Mouse (Mus musculus) neural tube, embryonic 14.5 days (tissue): ENCODE data around the gene Sphk1. TPM values are rescaled to one million over a fixed set of nuclear protein-coding genes. Genes with fewer than 3 reads are reported as not detected.
A peak's percentile ranks its signal among the peaks of the same experiment; 100 is the strongest.

ENCODE experiments used
- ATAC-seq: fragments of 200-750 bp; cut with Nextera tagmentation; 2 replicates; pipeline ENCODE4 v1.8.0; 2017; ENCODE audit warnings: low read depth, mild to moderate bottlenecking, moderate TSS enrichment, moderate library complexity
- H3K27ac ChIP-seq: fragments of 300-500 bp; sonication (generic); 2 replicates; pipeline ENCODE4 v1.5.1; 2014; ENCODE audit warnings: low read depth, mild to moderate bottlenecking, control low read depth, low read length, moderate library complexity, mixed read lengths
- H3K27me3 ChIP-seq: fragments of 300-500 bp; sonication (generic); 2 replicates; pipeline ENCODE4 v1.6.1; 2014; ENCODE audit warnings: low read length; ENCODE audit not compliant: control insufficient read depth, insufficient read depth
- H3K36me3 ChIP-seq: fragments of 300-500 bp; sonication (generic); 2 replicates; pipeline ENCODE4 v1.6.1; 2014; ENCODE audit warnings: low read length, mixed read lengths; ENCODE audit not compliant: control insufficient read depth, insufficient read depth
- H3K4me1 ChIP-seq: fragments of 300-500 bp; sonication (generic); 2 replicates; pipeline ENCODE4 v1.6.1; 2014; ENCODE audit warnings: low read length; ENCODE audit not compliant: control insufficient read depth, insufficient read depth
- H3K4me2 ChIP-seq: fragments of 300-500 bp; sonication (generic); 2 replicates; pipeline ENCODE4 v1.6.1; 2014; ENCODE audit warnings: mild to moderate bottlenecking, low read depth, low read length, control low read depth
- H3K4me3 ChIP-seq: fragments of 300-500 bp; sonication (generic); 2 replicates; pipeline ENCODE4 v1.5.1; 2014; ENCODE audit warnings: low read depth, low read length, control low read depth, mixed read lengths
- H3K9ac ChIP-seq: fragments of 300-500 bp; sonication (generic); replicated peaks from 2 replicates; pipeline ENCODE4 v1.6.1; 2014; ENCODE audit warnings: low read depth, mild to moderate bottlenecking, control low read depth, low read length, mixed read lengths
- H3K9me3 ChIP-seq: fragments of 300-500 bp; sonication (generic); 2 replicates; pipeline ENCODE4 v1.6.1; 2016; ENCODE audit warnings: low read length; ENCODE audit not compliant: control insufficient read depth
- WGBS: fragments of 180-500 bp; shearing (Covaris S2); extraction: QIAGEN DNeasy Blood & Tissue Kit; methylation state at CpG from one replicate; pipeline ENCODE4 v1.1.7; 2014; 5-methylcytosine and 5-hydroxymethylcytosine counted together
- polyA plus RNA-seq: library from polyadenylated mRNA; unstranded; fragments of >200 nt; fragmentation: Nextera tagmentation; extraction: Ambion mirVana; gene quantifications from 2 replicates; pipeline ENCODE4 v1.2.1, GENCODE M21; 2014

Gene Sphk1
- polyA plus RNA-seq, 1 experiment from 2014 or later, result 0.54 TPM

DNA sequence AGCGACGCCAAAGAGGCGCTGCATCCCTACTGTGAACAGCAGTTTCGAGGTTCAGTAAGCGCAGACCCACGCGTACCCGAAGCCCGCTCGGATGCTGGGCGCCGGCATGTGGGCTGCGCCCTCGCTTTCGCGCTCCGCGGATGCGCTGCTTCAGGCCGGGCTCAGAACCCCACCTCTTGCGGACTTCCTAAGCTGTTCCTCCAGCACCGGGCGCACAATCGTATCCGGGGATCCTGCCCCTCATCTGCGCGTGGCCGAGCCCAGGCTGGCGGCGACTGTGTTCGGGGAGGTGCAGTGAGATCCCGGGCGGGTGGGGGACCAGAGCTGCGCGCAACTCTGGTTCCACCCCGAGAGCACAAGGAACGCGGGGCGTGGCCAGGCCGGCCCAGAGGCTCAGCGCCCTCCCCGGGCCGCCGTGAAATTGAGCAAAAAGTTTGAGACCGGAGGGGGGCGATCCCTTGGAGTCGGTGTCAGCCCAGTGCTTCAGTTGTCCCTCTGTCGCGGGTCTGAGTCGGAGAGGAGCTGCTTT lies 2.1 kb downstream of the Sphk1 start:
- Histone ChIP-seq H3K4me1 (peaks cover 27% of the 10 kb centered on the region), H3K27me3 (peaks cover 34% of the 10 kb centered on the region), H3K36me3 (0 out of 2 replicates have a peak, but pooled peaks cover 4% of the 10 kb centered on the region), H3K4me3 (peak overlapping the region; percentile 35), H3K4me2 (peak overlapping the region; percentile 78), H3K27ac (no peak overlapping the region), H3K9ac (peak overlapping the region; percentile 37; the same call in 1 of the 2 replicates), H3K9me3 (no peaks in the 10 kb centered on the region)
- under 1% methylated on average over 50 of the region's 50 CpGs for WGBS
- 0 out of 2 replicates have a peak, but pooled peaks have one; percentile 12 for ATAC-seq

- no peaks in the 10 kb centered on the region for H3K9me3 ChIP-seq
- H3K27ac ChIP-seq, result no peak overlapping the region
- peak overlapping the region; percentile 37; the same call in 1 of the 2 replicates for H3K9ac ChIP-seq
- peak overlapping the region; percentile 35 for H3K4me3 ChIP-seq
- peak overlapping the region; percentile 78 for H3K4me2 ChIP-seq
- peaks cover 6% of the 10 kb centered on the region; the same call in 1 of the 2 replicates for H3K36me3 ChIP-seq
- peaks cover 34% of the 10 kb centered on the region for H3K27me3 ChIP-seq
- 0 out of 2 replicates have a peak, but pooled peaks have one; percentile 12 for ATAC-seq
- H3K4me1 ChIP-seq, result peaks cover 27% of the 10 kb centered on the region
- under 1% methylated on average over 58 of the region's 63 CpGs for WGBS
Observed at GRCm38 (mm10) chr11:116533341-116534153, 2.8 kb downstream of the Sphk1 start.

DNA sequence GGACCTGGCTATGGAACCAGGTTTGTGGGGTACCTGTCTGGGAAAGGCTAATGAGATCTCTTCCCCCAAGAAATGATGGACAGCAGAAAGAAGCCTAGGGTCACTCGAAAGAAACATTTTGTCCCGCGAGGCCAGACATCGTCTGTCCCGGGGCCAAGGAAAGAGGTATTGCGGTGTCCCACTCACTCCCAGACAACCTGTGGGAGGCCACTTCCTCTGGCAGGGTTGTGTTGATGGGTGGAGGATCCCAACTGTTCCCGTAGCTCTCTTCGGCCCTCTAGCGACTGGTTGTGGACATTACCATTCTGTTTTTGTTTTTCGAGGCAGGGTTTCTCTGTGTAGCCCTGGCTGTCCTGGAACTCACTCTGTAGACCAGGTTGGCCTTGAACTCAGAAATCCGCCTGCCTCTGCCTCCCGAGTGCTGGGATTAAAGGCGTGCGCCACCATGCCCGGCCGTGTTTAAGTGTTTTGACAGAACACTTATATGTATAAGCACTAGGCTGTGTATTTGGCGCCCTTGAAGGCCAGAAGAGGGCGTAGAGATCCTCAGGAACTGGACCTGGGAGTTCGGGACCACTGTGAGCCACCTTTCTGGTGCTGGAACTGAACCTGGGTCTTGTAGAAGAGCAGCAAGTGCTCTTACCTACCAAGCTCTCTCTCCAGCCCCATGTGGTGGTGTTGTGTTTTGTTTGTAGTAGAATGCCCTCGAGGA lies 3.6 kb downstream of the Sphk1 start:
- Histone ChIP-seq H3K9me3 (no peaks in the 10 kb centered on the region), H3K4me2 (peak overlapping the region; percentile 78; the same call in 1 of the 2 replicates), H3K27ac (no peak overlapping the region), H3K36me3 (peaks cover 7% of the 10 kb centered on the region; the same call in 1 of the 2 replicates), H3K4me1 (peaks cover 27% of the 10 kb centered on the region), H3K9ac (no peak overlapping the region), H3K4me3 (peak overlapping the region; percentile 35), H3K27me3 (peaks cover 34% of the 10 kb centered on the region)
- 24% methylated on average over 20 of the region's 20 CpGs for WGBS
- ATAC-seq, result peak; percentile 47; the same call in 1 of the 2 replicates

DNA sequence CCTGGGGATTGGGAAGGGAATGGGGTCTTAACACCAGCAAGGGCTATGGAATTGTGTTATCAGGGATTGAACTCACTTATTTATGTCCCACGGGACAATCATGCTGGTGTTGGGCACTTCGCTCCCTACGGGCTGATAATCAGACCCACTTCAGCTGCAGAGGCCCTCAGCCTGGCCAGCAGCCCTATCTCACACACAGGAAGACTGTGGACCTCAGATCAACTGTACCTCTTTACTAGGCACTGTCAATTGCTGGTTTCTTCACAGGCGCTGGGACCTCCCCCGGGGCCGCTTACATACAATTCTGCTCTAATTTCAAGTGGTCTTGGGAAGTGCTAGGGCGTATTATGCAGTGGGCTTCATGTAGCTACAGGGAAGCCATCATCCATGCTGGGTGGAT lies 6.0 kb downstream of the Sphk1 start:
- Histone ChIP-seq H3K27ac (no peak overlapping the region), H3K4me1 (peaks cover 20% of the 10 kb centered on the region), H3K9me3 (no peaks in the 10 kb centered on the region), H3K36me3 (peaks cover 28% of the 10 kb centered on the region), H3K4me3 (no peak overlapping the region), H3K4me2 (no peak overlapping the region), H3K27me3 (peaks cover 20% of the 10 kb centered on the region), H3K9ac (no peak overlapping the region)
- 82% methylated on average over 7 of the region's 7 CpGs for WGBS
- no peak for ATAC-seq

DNA sequence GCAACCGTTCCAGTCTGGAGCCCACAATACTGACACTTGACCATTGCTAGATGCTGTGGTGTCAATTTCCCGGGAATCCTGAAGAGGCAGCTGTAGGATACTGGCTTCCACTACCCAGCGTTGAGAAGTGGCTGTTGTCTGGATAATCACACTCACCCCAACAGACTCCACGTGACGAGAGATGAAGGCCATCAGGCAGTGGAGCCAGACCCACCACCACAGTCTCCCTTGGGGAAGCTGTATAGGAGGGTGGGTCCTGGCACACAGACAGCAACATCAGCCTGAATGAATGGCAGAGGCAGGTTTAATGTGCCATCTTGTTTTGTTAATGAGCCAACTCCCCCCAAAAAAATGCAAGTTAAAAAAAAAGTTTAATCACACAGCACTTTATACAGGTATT lies 6.7 kb downstream of the Sphk1 start:
- ATAC-seq, result no peak

GRCm38 (mm10) chr11:116538142-116538735 lies 7.5 kb downstream of the Sphk1 start:
- Histone ChIP-seq H3K9ac (no peak overlapping the region), H3K27ac (no peak overlapping the region), H3K4me3 (no peak overlapping the region), H3K36me3 (peaks cover 44% of the 10 kb centered on the region), H3K9me3 (no peaks in the 10 kb centered on the region), H3K4me1 (peaks cover 8% of the 10 kb centered on the region; the same call in 1 of the 2 replicates), H3K27me3 (peaks cover 13% of the 10 kb centered on the region; the same call in 1 of the 2 replicates), H3K4me2 (no peak overlapping the region)
- WGBS, result 92% methylated on average over 12 of the region's 12 CpGs
- no peak for ATAC-seq

More for the DNA sequence above, 6.7 kb downstream of the Sphk1 start:
- Histone ChIP-seq H3K4me3 (no peak overlapping the region), H3K4me2 (no peak overlapping the region), H3K9me3 (no peaks in the 10 kb centered on the region), H3K27ac (no peak overlapping the region), H3K9ac (no peak overlapping the region), H3K36me3 (peaks cover 35% of the 10 kb centered on the region), H3K4me1 (peaks cover 14% of the 10 kb centered on the region; the same call in 1 of the 2 replicates), H3K27me3 (peaks cover 20% of the 10 kb centered on the region)
- WGBS, result 88% methylated on average over 5 of the region's 5 CpGs

DNA sequence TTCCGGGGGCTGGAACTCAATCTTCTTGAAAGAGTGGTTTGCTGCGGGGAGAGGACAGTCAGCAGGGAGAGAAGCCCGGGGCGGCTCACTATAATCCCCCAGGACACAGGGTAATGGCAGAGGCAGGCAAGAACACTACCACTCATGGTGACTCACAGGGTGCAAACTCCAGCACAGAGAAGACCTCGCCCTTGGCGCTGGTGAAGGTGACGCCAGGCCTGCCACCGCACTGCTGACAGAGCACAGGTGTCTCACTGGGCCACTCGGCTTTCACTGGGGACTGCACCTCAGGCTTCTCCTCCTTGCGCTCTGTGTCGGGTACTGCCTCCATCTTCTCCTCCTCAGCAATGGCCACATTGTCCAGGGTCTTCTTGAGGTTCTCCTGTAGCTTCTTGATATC lies 10.5 kb downstream of the Sphk1 start:
- ATAC-seq, result no peak
- H3K27me3 ChIP-seq, result no peaks in the 10 kb centered on the region
- H3K4me2 ChIP-seq, result no peak overlapping the region
- H3K36me3 ChIP-seq, result peaks cover 72% of the 10 kb centered on the region
- no peak overlapping the region for H3K27ac ChIP-seq
- no peaks in the 10 kb centered on the region for H3K9me3 ChIP-seq
- H3K9ac ChIP-seq, result no peak overlapping the region
- H3K4me3 ChIP-seq, result no peak overlapping the region
- WGBS, result 95% methylated on average over 11 of the region's 11 CpGs
- H3K4me1 ChIP-seq, result no peaks in the 10 kb centered on the region

GRCm38 (mm10) chr11:116543110-116543509 lies 12.4 kb downstream of the Sphk1 start:
- Histone ChIP-seq H3K4me3 (no peak overlapping the region), H3K4me2 (no peak overlapping the region), H3K9ac (no peak overlapping the region), H3K27me3 (no peaks in the 10 kb centered on the region), H3K27ac (no peak overlapping the region; the same call in 1 of the 2 replicates), H3K36me3 (peaks cover 74% of the 10 kb centered on the region), H3K9me3 (no peaks in the 10 kb centered on the region), H3K4me1 (no peaks in the 10 kb centered on the region)
- ATAC-seq, result peak; percentile 44; the same call in 1 of the 2 replicates
- 88% methylated on average over 4 of the region's 4 CpGs for WGBS
